Mouse (Mus musculus): ENCODE measurements around the gene Ctla4.

GRCm38 (mm10) chr1:60857351-60858220, 29.2 kb upstream of the Ctla4 start:
- TF ChIP-seq CTCF (IDR thresholded peaks at IDR 0.05; ENCODE audit: insufficient read depth, low read depth, low read length) (no peak), POLR2A (IDR thresholded peaks at IDR 0.05; ENCODE audit: insufficient read depth, low read depth, low read length) (no peak)
